Mouse (Mus musculus) stomach, postnatal 0 days (tissue): ENCODE results near the gene Paxip1. TPM values are rescaled to one million over a fixed set of nuclear protein-coding genes. Genes with fewer than 3 reads are reported as not detected.

Experiments used
- ATAC-seq: fragments of 200-750 bp; cut with Nextera tagmentation; 2 replicates; pipeline ENCODE4 v1.8.0; 2017; ENCODE audit not compliant: low FRiP score, low TSS enrichment
- DNase-seq: peaks from one replicate; pipeline ENCODE4 v3.0.0-alpha.2; 2016; ENCODE audit warnings: low spot score
- H3K27ac ChIP-seq: fragments of 300-500 bp; sonication (generic); replicated peaks from 2 replicates; pipeline ENCODE4 v1.5.1; 2014; ENCODE audit warnings: mild to moderate bottlenecking, control low read depth
- H3K27me3 ChIP-seq: fragments of 300-500 bp; sonication (generic); 2 replicates; pipeline ENCODE4 v1.6.1; 2014; ENCODE audit warnings: low read length; ENCODE audit not compliant: control insufficient read depth, insufficient read depth
- H3K36me3 ChIP-seq: fragments of 300-500 bp; sonication (generic); 2 replicates; pipeline ENCODE4 v1.6.1; 2014; ENCODE audit warnings: low read length, mixed read lengths; ENCODE audit not compliant: control insufficient read depth, insufficient read depth
- H3K4me1 ChIP-seq: fragments of 300-500 bp; sonication (generic); replicated peaks from 2 replicates; pipeline ENCODE4 v1.6.1; 2014; ENCODE audit warnings: antibody characterized with exemption; ENCODE audit not compliant: control insufficient read depth, insufficient read depth
- H3K4me2 ChIP-seq: fragments of 300-500 bp; sonication (generic); replicated peaks from 2 replicates; pipeline ENCODE4 v1.6.1; 2014; ENCODE audit warnings: low read depth, mild to moderate bottlenecking, control low read depth, moderate library complexity
- H3K4me3 ChIP-seq: fragments of 300-500 bp; sonication (generic); 2 replicates; pipeline ENCODE4 v1.5.1; 2014; ENCODE audit warnings: low read depth, low read length, control low read depth
- H3K9ac ChIP-seq: fragments of 300-500 bp; sonication (generic); 2 replicates; pipeline ENCODE4 v1.6.1; 2014; ENCODE audit warnings: mild to moderate bottlenecking, low read length, control low read depth, mixed read lengths
- H3K9me3 ChIP-seq: fragments of 300-500 bp; sonication (generic); 2 replicates; pipeline ENCODE4 v1.6.1; 2016; ENCODE audit warnings: low read length; ENCODE audit not compliant: control insufficient read depth
- CTCF ChIP-seq: IDR thresholded peaks from 2 replicates; pipeline ENCODE4 v1.5.1; 2016; ENCODE audit warnings: antibody characterized with exemption, low read depth, mild to moderate bottlenecking, moderate library complexity
- EP300 ChIP-seq: optimal IDR thresholded peaks from 2 replicates; pipeline ENCODE3; 2016; ENCODE audit warnings: antibody characterized with exemption
- WGBS: fragments of 180-500 bp; shearing (Covaris S2); extraction: QIAGEN DNeasy Blood & Tissue Kit; methylation state at CpG from one replicate; pipeline ENCODE4 v1.1.7; 2014; 5-methylcytosine and 5-hydroxymethylcytosine counted together
- polyA plus RNA-seq: library from polyadenylated mRNA; unstranded; fragments of >200 nt; fragmentation: Nextera tagmentation; extraction: Ambion mirVana; gene quantifications from 2 replicates; pipeline ENCODE4 v1.2.1, GENCODE M21; 2015

The Paxip1 gene
- polyA plus RNA-seq, 1 experiment from 2014 or later: 9.3 TPM

GRCm38 (mm10) chr5:27719311-27719710, 72.2 kb downstream of the Paxip1 start:
- TF ChIP-seq CTCF (no peak), EP300 (no peak)
- Histone ChIP-seq H3K4me2 (no peak overlapping the region), H3K9me3 (no peaks in the 10 kb centered on the region)

GRCm38 (mm10) chr5:27717301-27717700, 74.2 kb downstream of the Paxip1 start:
- no peak overlapping the region for H3K4me3 ChIP-seq
- H3K27me3 ChIP-seq: no peaks in the 10 kb centered on the region
- no peak for DNase-seq
- H3K36me3 ChIP-seq: no peaks in the 10 kb centered on the region
- TF ChIP-seq EP300 (no peak), CTCF (no peak)
- H3K9me3 ChIP-seq: no peaks in the 10 kb centered on the region
- no peak for ATAC-seq
- no peaks in the 10 kb centered on the region for H3K4me1 ChIP-seq
- no peak overlapping the region for H3K4me2 ChIP-seq
- no peak overlapping the region for H3K9ac ChIP-seq
- H3K27ac ChIP-seq: no peak overlapping the region

More at GRCm38 (mm10) chr5:27719311-27719710, 72.2 kb downstream of the Paxip1 start:
- no peaks in the 10 kb centered on the region for H3K36me3 ChIP-seq
- no peaks in the 10 kb centered on the region for H3K27me3 ChIP-seq
- DNase-seq: no peak
- no peak overlapping the region for H3K9ac ChIP-seq
- no peak overlapping the region for H3K27ac ChIP-seq
- WGBS: 57% methylated on average over 2 of the region's 2 CpGs
- H3K4me3 ChIP-seq: no peak overlapping the region
- no peaks in the 10 kb centered on the region for H3K4me1 ChIP-seq
- ATAC-seq: no peak

GRCm38 (mm10) chr5:27716026-27716425, 75.5 kb downstream of the Paxip1 start:
- DNase-seq: no peak
- no peaks in the 10 kb centered on the region for H3K27me3 ChIP-seq
- no peaks in the 10 kb centered on the region for H3K4me1 ChIP-seq
- no peak for TF ChIP-seq CTCF
- no peak for TF ChIP-seq EP300
- H3K4me2 ChIP-seq: no peak overlapping the region
- WGBS: 81% methylated on average over 4 of the region's 4 CpGs
- ATAC-seq: no peak
- H3K9me3 ChIP-seq: no peaks in the 10 kb centered on the region
- H3K27ac ChIP-seq: no peak overlapping the region
- H3K4me3 ChIP-seq: no peak overlapping the region
- H3K9ac ChIP-seq: no peak overlapping the region
- H3K36me3 ChIP-seq: no peaks in the 10 kb centered on the region

GRCm38 (mm10) chr5:27714356-27714755, 77.1 kb downstream of the Paxip1 start:
- 43% methylated on average over 9 of the region's 9 CpGs for WGBS
- TF ChIP-seq CTCF (no peak), EP300 (no peak)
- Histone ChIP-seq H3K27ac (no peak overlapping the region), H3K9me3 (no peaks in the 10 kb centered on the region), H3K4me2 (no peak overlapping the region), H3K4me1 (no peaks in the 10 kb centered on the region), H3K9ac (no peak overlapping the region), H3K4me3 (no peak overlapping the region), H3K36me3 (no peaks in the 10 kb centered on the region), H3K27me3 (no peaks in the 10 kb centered on the region)
- ATAC-seq: no peak
- DNase-seq: no peak

- H3K9me3 ChIP-seq: no peaks in the 10 kb centered on the region
- DNase-seq (no peak), ATAC-seq (no peak)
- H3K27me3 ChIP-seq: no peaks in the 10 kb centered on the region
- H3K4me3 ChIP-seq: no peak overlapping the region
- no peak overlapping the region for H3K9ac ChIP-seq
- no peak overlapping the region for H3K4me2 ChIP-seq
- H3K4me1 ChIP-seq: no peaks in the 10 kb centered on the region
- TF ChIP-seq CTCF (no peak), EP300 (no peak)
- WGBS: 69% methylated on average over 8 of the region's 8 CpGs
- H3K27ac ChIP-seq: no peak overlapping the region
- no peaks in the 10 kb centered on the region for H3K36me3 ChIP-seq
Observed at GRCm38 (mm10) chr5:27711461-27712192, 79.9 kb downstream of the Paxip1 start.

GRCm38 (mm10) chr5:27708209-27708608, 83.3 kb downstream of the Paxip1 start:
- H3K4me1 ChIP-seq: no peaks in the 10 kb centered on the region
- H3K9me3 ChIP-seq: no peaks in the 10 kb centered on the region
- no peak overlapping the region for H3K9ac ChIP-seq
- WGBS: 7% methylated on average over 6 of the region's 6 CpGs
- H3K36me3 ChIP-seq: no peaks in the 10 kb centered on the region
- ATAC-seq: no peak
- peak; percentile 42 for DNase-seq
- TF ChIP-seq CTCF (no peak), EP300 (no peak)
- no peak overlapping the region for H3K4me2 ChIP-seq
- no peak overlapping the region for H3K27ac ChIP-seq
- H3K4me3 ChIP-seq: no peak overlapping the region
- H3K27me3 ChIP-seq: no peaks in the 10 kb centered on the region
